Mouse (Mus musculus) cortical plate, adult 2 months (tissue): ENCODE measurements around the gene Mfsd2a.

Experiments used
- CTCF ChIP-seq: fragments of 200-500 bp; IDR thresholded peaks from 2 replicates; pipeline ENCODE4 v1.5.1; 2011; ENCODE audit warnings: mild to moderate bottlenecking, control low read depth, low read length; ENCODE audit not compliant: insufficient read depth; ENCODE audit errors: extremely low read depth
- POLR2A ChIP-seq: fragments of 200-500 bp; IDR thresholded peaks from 2 replicates; pipeline ENCODE4 v1.6.1; 2011; ENCODE audit warnings: mild to moderate bottlenecking, low read length, control low read depth; ENCODE audit not compliant: insufficient read depth; ENCODE audit errors: extremely low read depth

- TF ChIP-seq CTCF (no peak), POLR2A (no peak)
Measured at GRCm38 (mm10) chr4:123000130-123000529, 39.1 kb upstream of the Mfsd2a start.
